Mouse (Mus musculus) brain, embryonic 14.5 days (tissue): Measurements from ENCODE around the gene Igf1r.

ENCODE experiments used
- CTCF ChIP-seq: fragments of 200-500 bp; IDR thresholded peaks from 2 replicates; pipeline ENCODE4 v1.5.1; 2012; ENCODE audit warnings: inconsistent platforms, mild to moderate bottlenecking, moderate library complexity, borderline replicate concordance; ENCODE audit not compliant: insufficient read depth, insufficient read length; ENCODE audit errors: extremely low read depth
- POLR2A ChIP-seq: fragments of 200-500 bp; IDR thresholded peaks from 2 replicates; pipeline ENCODE4 v1.6.1; 2012; ENCODE audit warnings: mild to moderate bottlenecking, inconsistent platforms, borderline replicate concordance; ENCODE audit not compliant: poor library complexity, insufficient read depth, insufficient read length, severe bottlenecking; ENCODE audit errors: extremely low read depth

GRCm38 (mm10) chr7:68063711-68064110 is 111.1 kb downstream of the Igf1r start:
- no peak for TF ChIP-seq CTCF
- TF ChIP-seq POLR2A: no peak
